Mouse (Mus musculus): ENCODE results near the gene Sgms1. TPM values are rescaled to one million over a fixed set of nuclear protein-coding genes. Genes with fewer than 3 reads are reported as not detected.

Sgms1 gene
- total RNA-seq, 2 experiments from 2014 or later, result 13.2 to 21.0 TPM

Other genes starting within 250 kb of the Sgms1 start
- 146 and 204 TPM in 2 replicates for gene Rpl9-ps6, start 76.9 kb upstream of the Sgms1 start, total RNA-seq (2014; fragmentation: Nextera tagmentation)
- gene Rpl9-ps6, start 76.9 kb upstream of the Sgms1 start, total RNA-seq (2017), result 105 and 159 TPM in 2 replicates
- gene Minpp1, start 96.1 kb upstream of the Sgms1 start, total RNA-seq (2014; fragmentation: Nextera tagmentation), result 36.3 and 45.2 TPM in 2 replicates
- gene Minpp1, start 96.1 kb upstream of the Sgms1 start, total RNA-seq (2017), result 37.9 and 49.9 TPM in 2 replicates
- gene Papss2, start 206.1 kb upstream of the Sgms1 start, total RNA-seq (2014; fragmentation: Nextera tagmentation), result 45.0 and 49.3 TPM in 2 replicates
- 28.9 and 29.5 TPM in 2 replicates for gene Papss2, start 206.1 kb upstream of the Sgms1 start, total RNA-seq (2017)

All from granulocyte monocyte progenitor cell, adult 5-6 weeks (primary cell).